Mouse (Mus musculus): Measurements from ENCODE around the gene Zfp287. TPM values are rescaled to one million over a fixed set of nuclear protein-coding genes. Genes with fewer than 3 reads are reported as not detected.

The Zfp287 gene
- polyA plus RNA-seq, 1 experiment: 1.2 TPM

DNA sequence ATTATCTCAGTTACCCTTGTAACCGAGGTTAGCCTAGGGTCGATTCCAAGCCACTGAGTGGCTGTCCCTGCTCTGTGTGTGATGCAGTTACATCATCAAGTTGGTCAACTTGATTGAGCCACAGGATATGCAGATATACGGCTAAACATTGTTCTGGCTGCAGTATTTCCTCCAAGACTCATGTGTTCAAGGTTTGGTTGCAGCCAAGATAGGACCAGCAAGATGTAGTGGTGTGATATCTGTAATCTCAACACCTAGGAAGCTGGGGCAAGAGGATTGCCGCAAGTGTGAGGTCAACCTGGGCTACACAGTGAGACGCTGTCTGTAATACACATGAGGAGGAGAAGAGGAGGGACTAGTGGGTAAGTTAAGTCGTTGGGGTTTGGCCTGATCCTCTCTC is 67.5 kb downstream of the Zfp287 start:
- H3K36me3 ChIP-seq (ENCODE audit: control insufficient read depth, insufficient read depth): peaks cover 14% of the 10 kb centered on the region
- H3K79me2 ChIP-seq (ENCODE audit: control insufficient read depth, insufficient read depth): no peaks in the 10 kb centered on the region
- H3ac ChIP-seq (ENCODE audit: control insufficient read depth, insufficient read length, low read depth): no peak overlapping the region

GRCm38 (mm10) chr11:62660885-62661284 is 70.8 kb downstream of the Zfp287 start:
- Histone ChIP-seq H3K27me3 (ENCODE audit: control insufficient read depth, insufficient read depth, insufficient read length) (no peaks in the 10 kb centered on the region), H3K4me3 (ENCODE audit: insufficient read depth, poor library complexity, severe bottlenecking) (no peak overlapping the region), H3K79me3 (ENCODE audit: low read depth) (peaks cover 1% of the 10 kb centered on the region), H3ac (ENCODE audit: control insufficient read depth, insufficient read length, low read depth) (no peak overlapping the region), H3K79me2 (ENCODE audit: control insufficient read depth, insufficient read depth) (peaks cover 21% of the 10 kb centered on the region), H3K36me3 (ENCODE audit: control insufficient read depth, insufficient read depth) (peaks cover 16% of the 10 kb centered on the region)
- no peak for TF ChIP-seq MAX (IDR thresholded peaks at IDR 0.05)
- no peak for TF ChIP-seq MYOD1 (IDR thresholded peaks at IDR 0.05; ENCODE audit: control insufficient read depth, insufficient read length, low read depth)
- no peak for TF ChIP-seq CTCF (IDR thresholded peaks at IDR 0.05; ENCODE audit: control insufficient read depth, insufficient read depth, insufficient read length)

More for the DNA sequence above, 67.5 kb downstream of the Zfp287 start:
- H3K27me3 ChIP-seq (ENCODE audit: control insufficient read depth, insufficient read depth, insufficient read length): no peaks in the 10 kb centered on the region
- H3K4me3 ChIP-seq (ENCODE audit: insufficient read depth, poor library complexity, severe bottlenecking): no peak overlapping the region
- no peaks in the 10 kb centered on the region for H3K79me3 ChIP-seq (ENCODE audit: low read depth)
- no peak for TF ChIP-seq CEBPB (IDR thresholded peaks at IDR 0.05; ENCODE audit: low read depth)
- no peak for TF ChIP-seq CTCF (IDR thresholded peaks at IDR 0.05; ENCODE audit: control insufficient read depth, insufficient read depth, insufficient read length)
- TF ChIP-seq FOSL1 (IDR thresholded peaks at IDR 0.05; ENCODE audit: insufficient read depth, low read length, poor library complexity, severe bottlenecking): no peak
- TF ChIP-seq USF1 (IDR thresholded peaks at IDR 0.05; ENCODE audit: low read depth): no peak
- no peak for TF ChIP-seq MYOG (IDR thresholded peaks at IDR 0.05; ENCODE audit: control insufficient read depth, extremely low read depth, insufficient read length)
- no peak for TF ChIP-seq MAX (IDR thresholded peaks at IDR 0.05)
- no peak for TF ChIP-seq MYOD1 (IDR thresholded peaks at IDR 0.05; ENCODE audit: control insufficient read depth, insufficient read length, low read depth)

DNA sequence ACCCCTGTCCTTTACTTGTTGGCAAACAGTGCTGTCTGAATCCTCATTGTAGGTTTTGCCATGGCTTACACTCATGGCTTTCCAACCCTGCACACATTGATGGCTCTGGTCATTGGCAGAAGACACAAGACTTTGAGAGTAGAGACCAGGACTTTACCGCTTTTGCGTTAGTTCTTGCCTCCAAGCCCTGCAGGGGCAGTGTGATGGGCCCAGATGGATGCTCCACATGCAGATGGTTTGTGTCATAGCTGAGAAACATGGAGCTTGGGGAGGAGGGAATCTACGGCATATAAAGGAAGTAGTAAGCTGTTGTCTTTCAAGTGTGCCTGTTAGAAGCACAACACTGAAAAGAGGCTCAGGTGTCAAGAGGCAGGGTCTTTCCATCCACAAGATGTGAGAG is 79.6 kb downstream of the Zfp287 start:
- Histone ChIP-seq H3ac (ENCODE audit: control insufficient read depth, insufficient read length, low read depth) (no peak overlapping the region), H3K79me2 (ENCODE audit: control insufficient read depth, insufficient read depth) (peaks cover 85% of the 10 kb centered on the region), H3K27me3 (ENCODE audit: control insufficient read depth, insufficient read depth, insufficient read length) (no peaks in the 10 kb centered on the region), H3K36me3 (ENCODE audit: control insufficient read depth, insufficient read depth) (peaks cover 19% of the 10 kb centered on the region), H3K4me3 (ENCODE audit: insufficient read depth, poor library complexity, severe bottlenecking) (no peak overlapping the region), H3K79me3 (ENCODE audit: low read depth) (peaks cover 41% of the 10 kb centered on the region)
- TF ChIP-seq CEBPB (IDR thresholded peaks at IDR 0.05; ENCODE audit: low read depth) (no peak), MYOD1 (IDR thresholded peaks at IDR 0.05; ENCODE audit: control insufficient read depth, insufficient read length, low read depth) (no peak), MYOG (IDR thresholded peaks at IDR 0.05; ENCODE audit: control insufficient read depth, extremely low read depth, insufficient read length) (no peak), USF1 (IDR thresholded peaks at IDR 0.05; ENCODE audit: low read depth) (no peak), CTCF (IDR thresholded peaks at IDR 0.05; ENCODE audit: control insufficient read depth, insufficient read depth, insufficient read length) (no peak), FOSL1 (IDR thresholded peaks at IDR 0.05; ENCODE audit: insufficient read depth, low read length, poor library complexity, severe bottlenecking) (no peak), MAX (IDR thresholded peaks at IDR 0.05) (no peak)

- H3K79me3 ChIP-seq (ENCODE audit: low read depth): peaks cover 41% of the 10 kb centered on the region
- H3ac ChIP-seq (ENCODE audit: control insufficient read depth, insufficient read length, low read depth): no peak overlapping the region
- H3K79me2 ChIP-seq (ENCODE audit: control insufficient read depth, insufficient read depth): peaks cover 85% of the 10 kb centered on the region
- peaks cover 19% of the 10 kb centered on the region for H3K36me3 ChIP-seq (ENCODE audit: control insufficient read depth, insufficient read depth)
- TF ChIP-seq CEBPB (IDR thresholded peaks at IDR 0.05; ENCODE audit: low read depth) (no peak), CTCF (IDR thresholded peaks at IDR 0.05; ENCODE audit: control insufficient read depth, insufficient read depth, insufficient read length) (no peak), MAX (IDR thresholded peaks at IDR 0.05) (no peak), USF1 (IDR thresholded peaks at IDR 0.05; ENCODE audit: low read depth) (no peak), MYOD1 (IDR thresholded peaks at IDR 0.05; ENCODE audit: control insufficient read depth, insufficient read length, low read depth) (no peak), FOSL1 (IDR thresholded peaks at IDR 0.05; ENCODE audit: insufficient read depth, low read length, poor library complexity, severe bottlenecking) (no peak), MYOG (IDR thresholded peaks at IDR 0.05; ENCODE audit: control insufficient read depth, extremely low read depth, insufficient read length) (no peak)
- H3K27me3 ChIP-seq (ENCODE audit: control insufficient read depth, insufficient read depth, insufficient read length): no peaks in the 10 kb centered on the region
- H3K4me3 ChIP-seq (ENCODE audit: insufficient read depth, poor library complexity, severe bottlenecking): no peak overlapping the region
Measured at GRCm38 (mm10) chr11:62651563-62651962, 80.1 kb downstream of the Zfp287 start.

Other genes with a start within 250 kb of the Zfp287 start
- 21.6 TPM for gene Cenpv, start 192.6 kb downstream of the Zfp287 start, polyA plus RNA-seq (2012; fragmentation: generic; extraction: Trizol)
- gene Ubb, start 180.7 kb downstream of the Zfp287 start, polyA plus RNA-seq (2012; fragmentation: generic; extraction: Trizol): 1,633 TPM
- gene Trpv2, start 157.4 kb downstream of the Zfp287 start, polyA plus RNA-seq (2012; fragmentation: generic; extraction: Trizol): 12.8 TPM
- 12.5 TPM for gene Lrrc75a, start 83.4 kb downstream of the Zfp287 start, polyA plus RNA-seq (2012; fragmentation: generic; extraction: Trizol)
- 29.1 TPM for gene Mmgt2, start 83.2 kb downstream of the Zfp287 start, polyA plus RNA-seq (2012; fragmentation: generic; extraction: Trizol)
- gene Gm10428, start 21.2 kb upstream of the Zfp287 start, polyA plus RNA-seq (2012; fragmentation: generic; extraction: Trizol): not detected
- gene Zfp286, start 57.6 kb upstream of the Zfp287 start, polyA plus RNA-seq (2012; fragmentation: generic; extraction: Trizol): not detected
- gene Trim16, start 88.3 kb upstream of the Zfp287 start, polyA plus RNA-seq (2012; fragmentation: generic; extraction: Trizol): 24.2 TPM
- gene Fbxw10, start 115.2 kb upstream of the Zfp287 start, polyA plus RNA-seq (2012; fragmentation: generic; extraction: Trizol): 0.02 TPM
- gene Tvp23b, start 147.6 kb upstream of the Zfp287 start, polyA plus RNA-seq (2012; fragmentation: generic; extraction: Trizol): 13.7 TPM
- gene Cdrt4, start 219.3 kb upstream of the Zfp287 start, polyA plus RNA-seq (2012; fragmentation: generic; extraction: Trizol): not detected